In the genomic region with DNA sequence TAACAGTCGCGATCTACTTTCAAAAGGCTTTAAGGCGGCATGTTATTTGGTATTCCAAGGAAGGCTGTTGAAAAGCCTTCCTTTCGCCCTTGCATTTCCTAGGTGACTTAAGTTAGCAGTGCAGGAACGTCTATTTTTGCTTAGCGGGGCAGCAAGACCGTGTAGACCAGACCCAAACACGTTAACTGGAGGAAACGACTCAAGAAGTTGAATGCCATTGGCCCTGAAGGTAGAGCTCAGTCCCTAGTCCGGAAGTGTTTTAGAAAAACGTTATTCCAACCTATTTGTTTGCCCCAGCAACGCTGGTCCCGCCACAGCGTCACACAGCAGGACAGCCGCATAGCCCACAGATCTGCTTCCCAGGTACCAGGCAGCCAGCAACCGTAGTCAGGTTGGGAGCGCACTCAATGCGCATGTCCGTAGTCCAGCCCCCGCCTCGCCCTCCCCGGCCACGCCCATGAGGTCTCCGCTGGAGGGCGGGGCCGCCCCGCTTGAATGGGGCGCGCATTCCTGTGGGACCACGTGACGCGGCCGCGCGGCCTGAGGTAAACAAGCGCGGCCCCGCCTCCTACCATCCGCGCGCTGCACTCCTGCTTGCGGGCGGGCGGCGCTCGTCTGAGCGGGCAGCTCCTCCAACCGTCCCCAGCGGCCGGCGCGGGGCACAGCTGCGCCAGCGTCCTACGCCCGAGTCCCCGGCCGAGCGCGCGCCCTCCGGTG, we compare ENCODE assay signal across 8 mouse cellular contexts. TPM values are rescaled to one million over a fixed set of nuclear protein-coding genes. Genes with fewer than 3 reads are reported as not detected.
DNase-seq lines count a peak whose midpoint lies in the region; ATAC-seq and TF ChIP-seq lines count a peak whose summit lies in the region.

A gene (plus strand): TSS at position 595 of the 717 bp plus-strand sequence.

- no peak for TF ChIP-seq POLR2A in bone marrow macrophage, adult 2 months (IDR thresholded peaks at IDR 0.05; ENCODE audit: borderline replicate concordance, low read depth, low read length)
- peak; percentile 92 for TF ChIP-seq POLR2A in heart, adult 2 months (IDR thresholded peaks at IDR 0.05; ENCODE audit: insufficient read depth, low read depth, low read length)
- peak; percentile 50 for TF ChIP-seq POLR2A in kidney, adult 2 months (IDR thresholded peaks at IDR 0.05; ENCODE audit: low read depth, low read length)
- peak; percentile 58; the same call in 1 of the 2 replicates for TF ChIP-seq POLR2A in small intestine, adult 2 months (IDR thresholded peaks at IDR 0.05; ENCODE audit: low read depth, low read length)

- no peak for TF ChIP-seq CTCF in bone marrow macrophage, adult 2 months (IDR thresholded peaks at IDR 0.05; ENCODE audit: low read depth, low read length)
- TF ChIP-seq CTCF in heart, adult 2 months (IDR thresholded peaks at IDR 0.05), result peak; percentile 67
- no peak for TF ChIP-seq CTCF in kidney, adult 2 months (conservative IDR thresholded peaks at IDR 0.05; ENCODE audit: insufficient read depth, insufficient read length, low read depth, low read length)
- no peak for TF ChIP-seq CTCF in small intestine, adult 2 months (IDR thresholded peaks at IDR 0.05; ENCODE audit: extremely low read depth, insufficient read length, insufficient replicate concordance, low read depth, low read length)

- H3K4me2 ChIP-seq in embryonic facial prominence, embryonic 15.5 days (replicated peaks), result peak within 1 kb of the TSS; percentile 80
- H3K4me2 ChIP-seq in limb, embryonic 11.5 days (ENCODE audit: low read depth, severe bottlenecking), result peak within 1 kb of the TSS; percentile 90
- peak within 1 kb of the TSS; percentile 74 for H3K4me2 ChIP-seq in midbrain, embryonic 13.5 days (replicated peaks)

- peak; percentile 98 for DNase-seq in heart, adult 2 months
- peak; percentile 99 for DNase-seq in kidney, adult 2 months
- peak; percentile 97 for DNase-seq in limb, embryonic 11.5 days (ENCODE audit: low spot score)
- no peak for DNase-seq in adipocyte (ENCODE audit: low spot score)

- H3K36me3 ChIP-seq in embryonic facial prominence, embryonic 15.5 days, result no peaks in the 10 kb centered on the region
- H3K36me3 ChIP-seq in heart, adult 2 months (ENCODE audit: control insufficient read depth, insufficient read depth, low read length), result peaks cover 13% of the 10 kb centered on the region
- H3K36me3 ChIP-seq in kidney, adult 2 months (ENCODE audit: control insufficient read depth, insufficient read depth, low read length), result no peaks in the 10 kb centered on the region
- H3K36me3 ChIP-seq in limb, embryonic 11.5 days (ENCODE audit: control insufficient read depth, insufficient read depth, low read length), result no peaks in the 10 kb centered on the region
- H3K36me3 ChIP-seq in midbrain, embryonic 13.5 days, result no peaks in the 10 kb centered on the region
- no peaks in the 10 kb centered on the region for H3K36me3 ChIP-seq in small intestine, adult 2 months (ENCODE audit: control insufficient read depth, insufficient read depth, low read length)

- H3K9ac ChIP-seq in embryonic facial prominence, embryonic 15.5 days, result peak within 1 kb of the TSS; percentile 60
- peak within 1 kb of the TSS; percentile 100 for H3K9ac ChIP-seq in heart, adult 2 months (ENCODE audit: low read depth, low read length)
- H3K9ac ChIP-seq in limb, embryonic 11.5 days (ENCODE audit: low read length), result peak within 1 kb of the TSS; percentile 67
- H3K9ac ChIP-seq in midbrain, embryonic 13.5 days (replicated peaks), result peak within 1 kb of the TSS; percentile 80

- intact Hi-C loops in heart, adult 2 months (cut with DNase I), result loop anchor here (2.0 to 10.0 kb wide), 4 partner anchors 103 to 1610 kb away; a partner anchor contains a TSS

- under 1% methylated on average over 62 of the region's 62 CpGs for WGBS in embryonic facial prominence, embryonic 15.5 days
- WGBS in heart, adult 2 months, result under 1% methylated on average over 61 of the region's 62 CpGs
- WGBS in kidney, adult 2 months, result under 1% methylated on average over 62 of the region's 62 CpGs
- under 1% methylated on average over 62 of the region's 62 CpGs for WGBS in limb, embryonic 11.5 days
- WGBS in midbrain, embryonic 13.5 days, result under 1% methylated on average over 60 of the region's 62 CpGs
- 1% methylated on average over 62 of the region's 62 CpGs for WGBS in small intestine, adult 2 months

- TF ChIP-seq EP300 in heart, adult 2 months (IDR thresholded peaks at IDR 0.05; ENCODE audit: insufficient read depth, low read depth, low read length), result peak; percentile 53; the same call in 1 of the 2 replicates

- peaks cover 17% of the 10 kb centered on the region for H3K4me1 ChIP-seq in bone marrow macrophage, adult 2 months (ENCODE audit: control insufficient read depth, insufficient read depth, low read length)
- peaks cover 16% of the 10 kb centered on the region; the same call in 1 of the 2 replicates for H3K4me1 ChIP-seq in embryonic facial prominence, embryonic 15.5 days
- no peaks in the 10 kb centered on the region; the same call in 1 of the 2 replicates for H3K4me1 ChIP-seq in heart, adult 2 months (ENCODE audit: control insufficient read depth, insufficient read depth, low read length)
- H3K4me1 ChIP-seq in kidney, adult 2 months (ENCODE audit: control insufficient read depth, insufficient read depth, low read length), result no peaks in the 10 kb centered on the region; the same call in 1 of the 2 replicates
- no peaks in the 10 kb centered on the region for H3K4me1 ChIP-seq in limb, embryonic 11.5 days (ENCODE audit: control insufficient read depth, insufficient read depth, low read length)
- peaks cover 19% of the 10 kb centered on the region for H3K4me1 ChIP-seq in midbrain, embryonic 13.5 days (replicated peaks)
- peaks cover 2% of the 10 kb centered on the region for H3K4me1 ChIP-seq in small intestine, adult 2 months (ENCODE audit: control insufficient read depth, insufficient read depth, insufficient read length, low read length)

- H3K79me2 ChIP-seq in heart, adult 2 months (replicated peaks; ENCODE audit: control insufficient read depth, insufficient read depth, low read length), result 0 out of 2 replicates have a peak, but pooled peaks cover 1% of the 10 kb centered on the region

- peak within 1 kb of the TSS; percentile 71 for H3K4me3 ChIP-seq in bone marrow macrophage, adult 2 months (ENCODE audit: insufficient read depth, low read length)
- peak within 1 kb of the TSS; percentile 74 for H3K4me3 ChIP-seq in embryonic facial prominence, embryonic 15.5 days (replicated peaks)
- peak within 1 kb of the TSS; percentile 90 for H3K4me3 ChIP-seq in heart, adult 2 months
- H3K4me3 ChIP-seq in kidney, adult 2 months (ENCODE audit: insufficient read depth, low read depth, low read length), result peak within 1 kb of the TSS; percentile 83
- peak within 1 kb of the TSS; percentile 55 for H3K4me3 ChIP-seq in limb, embryonic 11.5 days (ENCODE audit: low read depth, low read length)
- peak within 1 kb of the TSS; percentile 70 for H3K4me3 ChIP-seq in midbrain, embryonic 13.5 days (replicated peaks)
- peak within 1 kb of the TSS; percentile 83 for H3K4me3 ChIP-seq in small intestine, adult 2 months (ENCODE audit: low read depth, low read length)

- peak; percentile 98 for ATAC-seq in embryonic facial prominence, embryonic 15.5 days (ENCODE audit: insufficient number of reproducible peaks, low FRiP score, low TSS enrichment, low read depth)
- peak; percentile 95 for ATAC-seq in limb, embryonic 11.5 days (ENCODE audit: insufficient number of reproducible peaks, low FRiP score, low TSS enrichment, low read depth)
- peak; percentile 98 for ATAC-seq in midbrain, embryonic 13.5 days

- H3K9me3 ChIP-seq in embryonic facial prominence, embryonic 15.5 days (replicated peaks), result no peaks in the 10 kb centered on the region
- H3K9me3 ChIP-seq in limb, embryonic 11.5 days (ENCODE audit: control insufficient read depth, low read length), result no peaks in the 10 kb centered on the region
- H3K9me3 ChIP-seq in midbrain, embryonic 13.5 days, result no peaks in the 10 kb centered on the region

- peaks cover 16% of the 10 kb centered on the region for H3K27me3 ChIP-seq in embryonic facial prominence, embryonic 15.5 days
- H3K27me3 ChIP-seq in heart, adult 2 months (ENCODE audit: control insufficient read depth, insufficient read depth, low read length), result no peaks in the 10 kb centered on the region
- no peaks in the 10 kb centered on the region for H3K27me3 ChIP-seq in kidney, adult 2 months (replicated peaks; ENCODE audit: control insufficient read depth, insufficient read depth, low read length)
- peaks cover 13% of the 10 kb centered on the region; the same call in 1 of the 2 replicates for H3K27me3 ChIP-seq in limb, embryonic 11.5 days (ENCODE audit: control insufficient read depth, insufficient read depth, low read length)
- peaks cover 50% of the 10 kb centered on the region for H3K27me3 ChIP-seq in midbrain, embryonic 13.5 days
- H3K27me3 ChIP-seq in small intestine, adult 2 months (ENCODE audit: control insufficient read depth, insufficient read depth, low read length), result peaks cover 14% of the 10 kb centered on the region

- H3K27ac ChIP-seq in bone marrow macrophage, adult 2 months (ENCODE audit: insufficient read depth, low read depth, low read length), result peak within 1 kb of the TSS; percentile 78
- H3K27ac ChIP-seq in embryonic facial prominence, embryonic 15.5 days (replicated peaks), result peak within 1 kb of the TSS; percentile 90
- peak within 1 kb of the TSS; percentile 98 for H3K27ac ChIP-seq in heart, adult 2 months
- peak within 1 kb of the TSS; percentile 87 for H3K27ac ChIP-seq in kidney, adult 2 months (ENCODE audit: insufficient read depth, low read depth, low read length)
- H3K27ac ChIP-seq in limb, embryonic 11.5 days (replicated peaks; ENCODE audit: low read depth, low read length), result peak within 1 kb of the TSS; percentile 52; the same call in 1 of the 2 replicates
- peak within 1 kb of the TSS; percentile 81 for H3K27ac ChIP-seq in midbrain, embryonic 13.5 days
- peak within 1 kb of the TSS; percentile 63 for H3K27ac ChIP-seq in small intestine, adult 2 months (ENCODE audit: insufficient read depth, low read depth, low read length)

RNA-seq across cellular contexts. Expression of the gene that starts here (rescaled TPM):
- 11.3 and 12.5 TPM in 2 replicates for polyA plus RNA-seq in bone marrow macrophage, adult 2 months (2012; ENCODE audit: insufficient read depth, insufficient read length, missing spikeins)
- polyA plus RNA-seq in embryonic facial prominence, embryonic 15.5 days (2015; fragmentation: Nextera tagmentation; extraction: Ambion mirVana), result 2.3 and 2.6 TPM in 2 replicates
- 10 to 100 TPM; 22.6 to 27.6 TPM for total RNA-seq in heart, adult 2 months (2021)
- polyA plus RNA-seq in heart, adult 2 months (2012; rRNA removed), result 5.0 and 5.7 TPM in 2 replicates
- polyA plus RNA-seq in kidney, adult 2 months (2012; rRNA removed), result 5.2 and 6.1 TPM in 2 replicates
- 0.56 and 0.75 TPM in 2 replicates for polyA plus RNA-seq in limb, embryonic 11.5 days (2014; fragmentation: Nextera tagmentation; extraction: Ambion mirVana)
- polyA plus RNA-seq in midbrain, embryonic 13.5 days (2015; fragmentation: Nextera tagmentation; extraction: Ambion mirVana), result 0.82 and 0.92 TPM in 2 replicates
- polyA plus RNA-seq in small intestine, adult 2 months (2012; rRNA removed), result 4.4 and 6.1 TPM in 2 replicates

Comparison
In these comparisons a context has a peak if more than half of its experiments do, and no peak if none do; other contexts are left out.
1. Peak in DNase-seq, ATAC-seq, H3K4me3 ChIP-seq, H3K27ac ChIP-seq, H3K9ac ChIP-seq and H3K4me2 ChIP-seq in limb, embryonic 11.5 days; RNA of the gene not detected or under 1 TPM.
2. Peak in ATAC-seq, H3K4me3 ChIP-seq, H3K27ac ChIP-seq, H3K9ac ChIP-seq and H3K4me2 ChIP-seq in midbrain, embryonic 13.5 days; RNA of the gene not detected or under 1 TPM.